Mouse (Mus musculus) CH12.LX (cell line): ENCODE data around the gene Tdrd7. TPM values are rescaled to one million over a fixed set of nuclear protein-coding genes. Genes with fewer than 3 reads are reported as not detected.

Experiments used
- DNase-seq: peaks from one replicate; pipeline ENCODE4 v3.0.0-alpha.2; 2013; ENCODE audit errors: extremely low read depth
- H3K27ac ChIP-seq: 2 replicates; pipeline ENCODE4 v1.5.1; 2012; ENCODE audit warnings: low read depth, mild to moderate bottlenecking, control low read depth, moderate library complexity; ENCODE audit not compliant: insufficient read depth
- H3K27me3 ChIP-seq: replicated peaks from 2 replicates; pipeline ENCODE3; 2012; ENCODE audit warnings: inconsistent platforms
- H3K36me3 ChIP-seq, 2 experiments: replicated peaks in 1 of 2; 2 replicates each; pipeline versions ENCODE3 to v1.6.1; 2012; ENCODE audit warnings: inconsistent platforms in 1 of 2, low read length in 1 of 2, mild to moderate bottlenecking in 1 of 2, mixed read lengths in 1 of 2, moderate library complexity in 1 of 2; ENCODE audit not compliant: control insufficient read depth in 1 of 2, insufficient read depth in 1 of 2
- H3K4me1 ChIP-seq, 2 experiments: 2 replicates each; pipeline ENCODE4 v1.6.1; 2012; ENCODE audit warnings: inconsistent platforms in 1 of 2, moderate library complexity in 1 of 2; ENCODE audit not compliant: insufficient read depth in 2 of 2, control insufficient read depth in 1 of 2
- H3K4me2 ChIP-seq: 2 replicates; pipeline ENCODE4 v1.6.1; 2012; ENCODE audit warnings: low read depth, mild to moderate bottlenecking, control low read depth; ENCODE audit not compliant: poor library complexity, insufficient read depth, severe bottlenecking
- H3K4me3 ChIP-seq, 3 experiments: fragments of 150-350 bp in 1 of 3; sonication (generic) in 1 of 3; replicated peaks in 1 of 3; 2 replicates each; pipeline versions ENCODE3 to v1.5.1; 2011 to 2012; ENCODE audit warnings: low read depth in 2 of 3, low read length in 2 of 3, mild to moderate bottlenecking in 2 of 3, moderate library complexity in 2 of 3, control low read depth in 1 of 3, improper control_type of control experiment in 1 of 3, inconsistent platforms in 1 of 3, mixed read lengths in 1 of 3; ENCODE audit not compliant: poor library complexity in 1 of 3
- H3K79me2 ChIP-seq: replicated peaks from 2 replicates; pipeline ENCODE4 v1.6.1; 2012; ENCODE audit warnings: mild to moderate bottlenecking, moderate library complexity; ENCODE audit not compliant: control insufficient read depth, poor library complexity, insufficient read depth, severe bottlenecking; ENCODE audit errors: extremely low read depth
- H3K9ac ChIP-seq: 2 replicates; pipeline ENCODE4 v1.6.1; 2012; ENCODE audit warnings: low read depth, mild to moderate bottlenecking, control low read depth, moderate library complexity; ENCODE audit not compliant: insufficient read depth
- H3K9me3 ChIP-seq: replicated peaks from 2 replicates; pipeline ENCODE3; 2012; ENCODE audit warnings: low read length, inconsistent platforms, mixed read lengths
- BHLHE40 ChIP-seq: IDR thresholded peaks from 2 replicates; pipeline ENCODE4 v1.6.1; 2011; ENCODE audit warnings: mild to moderate bottlenecking, low read depth, low read length, improper control_type of control experiment
- CTCF ChIP-seq, 2 experiments: IDR thresholded peaks in 1 of 2; conservative IDR thresholded peaks in 1 of 2; 2 replicates each; pipeline ENCODE4 v1.5.1; 2011 to 2012; ENCODE audit warnings: low read depth in 2 of 2, low read length in 2 of 2, improper control_type of control experiment in 1 of 2, inconsistent platforms in 1 of 2, mild to moderate bottlenecking in 1 of 2, moderate library complexity in 1 of 2
- E2F4 ChIP-seq: IDR thresholded peaks from 2 replicates; pipeline ENCODE4 v1.6.1; 2011; ENCODE audit warnings: low read depth, low read length, improper control_type of control experiment; ENCODE audit not compliant: insufficient replicate concordance
- EP300 ChIP-seq: IDR thresholded peaks from 2 replicates; pipeline ENCODE4 v1.6.1; 2011; ENCODE audit warnings: low read length, improper control_type of control experiment
- ETS1 ChIP-seq: conservative IDR thresholded peaks from 2 replicates; pipeline ENCODE4 v1.6.1; 2012; ENCODE audit warnings: low read depth, mild to moderate bottlenecking, inconsistent platforms, low read length, improper control_type of control experiment, moderate library complexity
- GABPA ChIP-seq: IDR thresholded peaks from 2 replicates; pipeline ENCODE4 v1.6.1; 2012; ENCODE audit warnings: low read depth, low read length, improper control_type of control experiment, inconsistent platforms; ENCODE audit not compliant: insufficient replicate concordance
- HCFC1 ChIP-seq: IDR thresholded peaks from 2 replicates; pipeline ENCODE4 v1.6.1; 2012; ENCODE audit warnings: low read depth, mild to moderate bottlenecking, inconsistent platforms, low read length, improper control_type of control experiment
- MAX ChIP-seq: IDR thresholded peaks from 2 replicates; pipeline ENCODE4 v1.6.1; 2011; ENCODE audit warnings: low read length, improper control_type of control experiment
- MEF2A ChIP-seq: IDR thresholded peaks from 2 replicates; pipeline ENCODE4 v1.6.1; 2014; ENCODE audit warnings: low read depth, mild to moderate bottlenecking, inconsistent platforms, low read length, improper control_type of control experiment, borderline replicate concordance
- MXI1 ChIP-seq: IDR thresholded peaks from 2 replicates; pipeline ENCODE4 v1.6.1; 2011; ENCODE audit warnings: mild to moderate bottlenecking, low read depth, low read length, improper control_type of control experiment
- NELFE ChIP-seq: IDR thresholded peaks from 2 replicates; pipeline ENCODE4 v1.6.1; 2011; ENCODE audit warnings: low read depth, low read length, improper control_type of control experiment
- PAX5 ChIP-seq: IDR thresholded peaks from 2 replicates; pipeline ENCODE4 v1.6.1; 2012; ENCODE audit warnings: low read length, inconsistent platforms, mixed read lengths
- POLR2A ChIP-seq: IDR thresholded peaks from 2 replicates; pipeline ENCODE4 v1.6.1; 2011; ENCODE audit warnings: low read depth, mild to moderate bottlenecking, improper control_type of control experiment, low read length
- POLR2AphosphoS2 ChIP-seq: IDR thresholded peaks from 2 replicates; pipeline ENCODE4 v1.6.1; 2011; ENCODE audit warnings: low read depth, low read length, improper control_type of control experiment
- RAD21 ChIP-seq: IDR thresholded peaks from 2 replicates; pipeline ENCODE4 v1.6.1; 2011; ENCODE audit warnings: low read depth, mild to moderate bottlenecking, low read length, improper control_type of control experiment, moderate library complexity
- RCOR1 ChIP-seq: conservative IDR thresholded peaks from 2 replicates; pipeline ENCODE4 v1.6.1; 2012; ENCODE audit warnings: low read depth, mild to moderate bottlenecking, inconsistent platforms, low read length, improper control_type of control experiment
- SIN3A ChIP-seq: IDR thresholded peaks from 2 replicates; pipeline ENCODE4 v1.6.1; 2012; ENCODE audit warnings: low read length, improper control_type of control experiment, inconsistent platforms
- SMC3 ChIP-seq: IDR thresholded peaks from 2 replicates; pipeline ENCODE4 v1.6.1; 2011; ENCODE audit warnings: low read depth, low read length, improper control_type of control experiment
- TBP ChIP-seq: conservative IDR thresholded peaks from 2 replicates; pipeline ENCODE4 v1.6.1; 2011; ENCODE audit warnings: low read depth, low read length, improper control_type of control experiment
- UBTF ChIP-seq: IDR thresholded peaks from 2 replicates; pipeline ENCODE4 v1.6.1; 2012; ENCODE audit warnings: low read depth, mild to moderate bottlenecking, inconsistent platforms, low read length, improper control_type of control experiment, moderate library complexity
- USF2 ChIP-seq: conservative IDR thresholded peaks from 2 replicates; pipeline ENCODE4 v1.6.1; 2011; ENCODE audit warnings: low read depth, low read length, improper control_type of control experiment
- ZC3H11A ChIP-seq: IDR thresholded peaks from 2 replicates; pipeline ENCODE4 v1.6.1; 2012; ENCODE audit warnings: low read depth, mild to moderate bottlenecking, inconsistent platforms, low read length, improper control_type of control experiment
- ZMIZ1 ChIP-seq: IDR thresholded peaks from 2 replicates; pipeline ENCODE4 v1.6.1; 2012; ENCODE audit warnings: low read depth, mild to moderate bottlenecking, inconsistent platforms, low read length, improper control_type of control experiment
- dilution Hi-C: fragments of 300-500 bp; cut with MboI; formaldehyde crosslinking; loops from 2 replicates; pipeline ENCODE4 v1.14.3; 2020; ENCODE audit warnings: low sequenced_read_pairs; ENCODE audit not compliant: extremely low pct_unique_long_range_greater_than_20kb, extremely low pct_ligation_motif_present
- in situ Hi-C: fragments of 300-500 bp; cut with MboI; formaldehyde crosslinking; loops from 3 replicates; pipeline ENCODE4 v1.14.3; 2019; ENCODE audit warnings: low sequenced_read_pairs, low pct_ligation_motif_present, low pct_unique_long_range_greater_than_20kb, mixed read lengths
- polyA plus RNA-seq: library from polyadenylated mRNA; unstranded; fragments of >175 nt; gene quantifications from 2 replicates; pipeline ENCODE4 v1.2.1, GENCODE M21; 2012; ENCODE audit warnings: low read depth; ENCODE audit not compliant: insufficient read length
- total RNA-seq, 2 experiments: library from RNA; depleted of rRNA; stranded (reverse); fragments of 300-350 nt in 1 of 2; fragments of >200 nt in 1 of 2; gene quantifications; 2 replicates each; pipeline ENCODE4 v1.2.3; 2012 to 2014

The Tdrd7 gene
- total and polyA plus RNA-seq, 3 experiments: 1.6 to 2.9 (median 2.7) TPM

- no peak overlapping the region for H3K4me2 ChIP-seq
- no peak overlapping the region for H3K9ac ChIP-seq
- H3K36me3 ChIP-seq: peaks cover 0 to 2% of the 10 kb centered on the region in 2 experiments
- TF ChIP-seq SIN3A: no peak
- TF ChIP-seq SMC3: no peak
- TF ChIP-seq NELFE: no peak
- no peak for TF ChIP-seq HCFC1
- no peak for TF ChIP-seq TBP
- no peak for TF ChIP-seq RAD21
- TF ChIP-seq EP300: no peak
- TF ChIP-seq MEF2A: no peak
- no peak for TF ChIP-seq CTCF (conservative IDR thresholded peaks at IDR 0.05 in 1 of 2, IDR thresholded peaks at IDR 0.05 in 1 of 2; ENCODE audit: low read depth in 2 of 2, low read length in 2 of 2)
- no peak for TF ChIP-seq UBTF
- no peak for TF ChIP-seq ETS1
- no peak for TF ChIP-seq PAX5
- no peak for TF ChIP-seq POLR2AphosphoS2
- no peak for TF ChIP-seq E2F4
- no peak for TF ChIP-seq MXI1
- TF ChIP-seq RCOR1: no peak
- TF ChIP-seq USF2: no peak
- no peak for TF ChIP-seq MAX
- no peaks in the 10 kb centered on the region for H3K27me3 ChIP-seq
- no peaks in the 10 kb centered on the region for H3K79me2 ChIP-seq
- dilution Hi-C loops: no loop called here
- DNase-seq: no peak
- no peak overlapping the region for H3K27ac ChIP-seq
- no peaks in the 10 kb centered on the region for H3K4me1 ChIP-seq
- H3K9me3 ChIP-seq: no peaks in the 10 kb centered on the region
- no peak overlapping the region for H3K4me3 ChIP-seq
- in situ Hi-C loops: no loop called here
These were observed 104.8 kb downstream of the Tdrd7 start for GRCm38 (mm10) chr4:46069851-46070482.

GRCm38 (mm10) chr4:46072631-46073030 is 107.5 kb downstream of the Tdrd7 start:
- in situ Hi-C loops: no loop called here
- no peaks in the 10 kb centered on the region for H3K9me3 ChIP-seq
- H3K36me3 ChIP-seq: no peaks in the 10 kb centered on the region
- no peak overlapping the region for H3K4me3 ChIP-seq
- dilution Hi-C loops: no loop called here
- H3K9ac ChIP-seq: no peak overlapping the region
- TF ChIP-seq BHLHE40 (no peak), SMC3 (no peak), NELFE (no peak), GABPA (no peak), RCOR1 (no peak), ZC3H11A (no peak), ZMIZ1 (no peak), POLR2A (no peak)
- no peak overlapping the region for H3K27ac ChIP-seq
- H3K4me1 ChIP-seq: peaks cover 0 to 5% of the 10 kb centered on the region in 2 experiments; a peak in 1 of 4 replicates
- no peaks in the 10 kb centered on the region for H3K79me2 ChIP-seq
- H3K4me2 ChIP-seq: no peak overlapping the region
- DNase-seq: no peak
- no peaks in the 10 kb centered on the region for H3K27me3 ChIP-seq
